Mouse (Mus musculus): ENCODE measurements around the gene Klhdc2.

The Klhdc2 gene

DNA sequence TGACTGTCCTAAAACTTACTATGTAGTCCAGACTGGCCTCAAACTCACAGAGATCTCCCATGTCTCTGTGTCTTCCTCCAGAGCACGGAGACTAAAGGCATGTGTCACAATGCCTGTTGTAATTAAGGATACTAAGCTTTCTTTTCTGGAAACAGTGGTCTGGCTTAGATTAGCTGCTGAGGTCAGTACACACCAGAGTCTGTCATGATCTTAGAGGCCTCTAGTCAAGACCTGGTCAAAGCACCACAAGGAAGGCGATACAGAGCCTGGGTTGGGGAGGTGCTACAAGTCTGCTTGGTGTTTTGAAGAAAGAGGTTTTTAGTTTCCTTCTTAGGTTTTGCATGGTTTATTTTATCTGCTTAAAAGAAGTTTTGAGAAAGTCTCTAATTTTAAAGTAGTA lies 3.9 kb downstream of the Klhdc2 start:
- DNase-seq (ENCODE audit: low spot score in 2 of 2): no peak

DNA sequence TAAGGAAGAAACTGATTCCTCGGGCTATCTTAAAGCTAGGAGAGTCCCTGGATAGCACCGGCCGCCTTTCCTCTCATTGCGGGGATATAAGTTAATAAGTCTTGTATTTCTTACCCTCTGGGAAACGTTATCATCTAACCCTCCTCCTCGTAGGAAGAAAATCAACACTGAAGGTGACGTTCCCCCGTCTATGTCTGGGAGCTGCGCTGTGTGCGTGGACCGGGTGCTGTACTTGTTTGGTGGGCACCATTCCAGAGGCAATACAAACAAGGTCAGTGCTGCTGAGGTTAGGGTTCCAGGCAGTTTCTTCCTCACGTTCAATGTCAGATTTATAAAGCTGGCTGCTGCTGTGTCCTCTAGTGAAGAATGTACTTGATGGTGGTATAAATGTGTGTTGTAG lies 5.7 kb downstream of the Klhdc2 start:
- no peak for DNase-seq (ENCODE audit: low spot score in 2 of 2)

DNA sequence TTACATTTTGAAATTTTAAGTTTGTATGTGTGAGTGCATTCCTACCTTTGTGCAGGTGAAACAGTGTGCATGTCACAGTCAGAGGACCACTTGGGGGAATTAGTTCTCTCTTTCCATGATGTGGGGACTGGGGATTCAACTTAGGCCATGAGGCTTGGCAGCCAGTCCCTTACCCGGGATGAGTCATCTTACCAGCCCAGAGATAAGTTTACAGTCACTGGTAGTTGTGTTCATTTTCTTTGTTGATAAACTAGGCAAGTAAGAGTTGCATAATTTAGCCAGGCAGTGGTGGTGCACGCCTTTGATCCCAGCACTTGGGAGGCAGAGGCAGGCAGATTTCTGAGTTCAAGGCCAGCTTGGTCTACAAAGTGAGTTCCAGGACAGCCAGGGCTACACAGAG lies 7.6 kb downstream of the Klhdc2 start:
- DNase-seq (ENCODE audit: low spot score in 2 of 2): no peak

DNA sequence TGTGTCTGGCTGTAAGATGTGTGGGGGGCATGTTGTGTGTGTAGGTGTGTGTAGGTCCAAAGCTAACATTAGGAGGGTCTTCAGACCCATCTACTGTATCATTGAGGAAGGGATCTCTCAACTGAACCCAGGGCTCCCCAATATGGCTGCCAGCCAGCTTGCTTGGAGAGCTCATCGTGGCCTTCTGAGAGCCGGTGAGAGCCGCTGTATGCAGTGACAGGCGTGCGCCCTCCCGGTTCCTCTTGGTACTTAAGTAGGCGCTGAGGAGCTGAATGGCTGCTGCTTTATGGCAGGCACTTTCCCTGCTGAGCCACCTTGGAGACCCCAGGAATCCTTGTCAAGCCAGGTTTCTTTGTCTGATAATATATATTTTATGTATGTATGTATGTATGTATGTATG lies 9.9 kb downstream of the Klhdc2 start:
- no peak for DNase-seq (ENCODE audit: low spot score in 2 of 2)

DNA sequence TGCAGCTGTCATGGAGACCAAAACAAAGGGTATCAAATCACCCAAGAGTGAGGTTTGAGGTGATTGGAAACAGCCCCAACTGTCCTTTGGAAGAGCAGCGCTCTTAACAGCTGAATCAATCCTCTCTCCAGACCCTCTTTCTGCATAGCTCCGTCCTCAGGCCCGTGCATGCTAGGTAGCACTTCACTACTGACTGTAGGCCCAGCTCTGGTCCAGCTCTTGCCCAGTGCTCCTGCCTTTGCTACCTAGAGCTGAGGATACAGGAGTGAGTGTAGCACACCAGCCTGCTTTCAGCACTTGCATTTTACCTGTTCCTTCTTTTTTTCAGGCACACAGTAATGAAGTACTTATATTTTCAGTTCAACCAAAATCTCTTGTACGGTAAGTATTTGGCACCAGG lies 13.2 kb downstream of the Klhdc2 start:
- DNase-seq (ENCODE audit: low spot score in 2 of 2): no peak

DNA sequence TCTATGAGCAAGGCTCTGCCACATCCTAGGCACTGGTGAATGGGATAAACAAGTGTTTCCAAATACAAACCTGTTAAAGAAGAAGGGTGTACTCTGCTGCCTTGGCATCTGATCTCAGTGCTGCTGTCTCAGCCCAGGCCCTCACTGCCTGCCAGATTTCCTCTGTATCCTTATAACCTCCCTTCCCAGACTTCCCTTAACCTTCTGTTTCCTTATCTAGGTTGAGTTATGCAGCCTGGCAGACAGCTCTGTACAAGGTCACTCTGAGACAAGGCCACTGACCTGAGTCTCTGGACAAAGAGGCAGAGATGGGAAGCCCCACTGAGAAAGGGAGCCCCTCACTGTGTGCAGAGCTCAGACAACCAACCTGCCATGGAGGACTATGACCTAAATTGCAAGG lies 21.9 kb downstream of the Klhdc2 start:
- DNase-seq (ENCODE audit: low spot score in 2 of 2): no peak

DNA sequence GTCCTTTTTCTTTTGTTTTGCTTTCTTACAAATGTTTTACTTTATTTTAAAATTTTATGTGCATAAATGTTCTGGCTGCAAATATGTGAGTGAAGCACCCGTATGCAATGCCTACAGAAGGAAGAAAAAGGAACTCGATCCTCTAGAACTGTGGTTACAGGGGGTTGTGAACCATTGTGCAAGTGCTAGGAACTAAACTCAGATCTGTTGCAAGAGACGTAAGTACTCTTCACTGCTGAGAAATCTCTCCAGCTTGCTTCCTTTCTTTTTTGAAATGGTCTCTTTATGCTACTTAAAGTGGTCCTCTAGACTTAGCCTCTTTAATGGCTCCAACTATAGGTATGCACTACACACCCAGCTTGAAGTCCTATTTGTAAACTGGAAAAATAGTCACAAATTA lies 34.7 kb downstream of the Klhdc2 start:
- DNase-seq (ENCODE audit: low spot score in 2 of 2): no peak

DNA sequence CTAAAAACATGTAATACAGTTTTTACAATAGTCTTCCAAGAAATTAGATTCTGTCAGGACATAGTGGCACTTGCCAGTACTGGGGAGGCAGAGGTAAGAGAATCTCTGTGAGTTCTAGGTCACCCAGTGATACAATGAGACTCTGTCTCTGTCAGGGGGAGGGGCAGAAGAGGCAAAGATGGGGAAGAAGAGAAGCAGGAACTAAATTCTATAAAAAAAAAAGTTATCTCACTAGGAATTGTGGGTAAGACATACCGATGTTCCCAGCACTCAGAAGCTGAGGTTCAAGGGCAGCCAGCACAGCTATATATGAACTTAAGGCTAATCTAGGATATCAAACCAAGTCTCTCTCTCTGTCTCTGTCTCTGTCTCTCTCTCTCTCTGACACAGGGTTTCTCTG lies 35.7 kb downstream of the Klhdc2 start:
- DNase-seq (ENCODE audit: low spot score in 2 of 2): no peak

DNA sequence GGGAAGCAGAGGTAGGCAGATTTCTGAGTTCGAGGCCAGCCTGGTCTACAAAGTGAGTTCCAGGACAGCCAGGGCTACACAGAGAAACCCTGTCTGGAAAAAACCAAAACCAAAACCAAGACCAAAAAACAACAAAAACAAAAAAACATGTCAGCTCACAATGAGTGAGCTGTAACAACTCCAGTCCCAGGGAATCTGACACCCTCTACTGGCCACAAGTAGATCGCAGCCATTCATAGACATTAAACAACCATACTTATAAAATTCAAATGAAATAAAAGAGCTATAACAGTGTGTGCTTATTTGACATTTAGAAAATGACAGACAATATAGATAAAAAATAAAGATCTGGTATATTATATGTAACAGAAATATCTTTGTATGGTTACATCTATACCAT lies 37.1 kb downstream of the Klhdc2 start:
- DNase-seq (ENCODE audit: low spot score in 2 of 2): no peak

DNA sequence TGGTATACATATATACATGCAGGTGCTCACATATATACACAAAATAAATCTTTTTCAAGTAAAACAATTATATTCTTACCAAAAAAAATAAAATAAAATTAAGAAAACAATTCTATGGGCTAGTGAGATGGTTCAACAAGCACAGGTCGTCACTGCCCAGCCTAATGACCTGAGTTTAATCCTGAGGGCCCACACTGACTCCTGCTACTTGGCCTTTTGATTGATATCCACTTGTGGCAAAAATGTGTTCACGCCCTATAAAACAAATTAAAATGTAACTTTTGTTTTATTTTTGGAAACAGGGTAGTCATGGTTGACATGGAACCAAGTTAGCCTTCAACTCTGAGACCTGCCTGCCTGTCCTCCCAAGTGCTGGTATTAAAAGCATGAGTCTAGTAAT lies 53.4 kb downstream of the Klhdc2 start:
- DNase-seq (ENCODE audit: low spot score in 2 of 2): no peak

DNA sequence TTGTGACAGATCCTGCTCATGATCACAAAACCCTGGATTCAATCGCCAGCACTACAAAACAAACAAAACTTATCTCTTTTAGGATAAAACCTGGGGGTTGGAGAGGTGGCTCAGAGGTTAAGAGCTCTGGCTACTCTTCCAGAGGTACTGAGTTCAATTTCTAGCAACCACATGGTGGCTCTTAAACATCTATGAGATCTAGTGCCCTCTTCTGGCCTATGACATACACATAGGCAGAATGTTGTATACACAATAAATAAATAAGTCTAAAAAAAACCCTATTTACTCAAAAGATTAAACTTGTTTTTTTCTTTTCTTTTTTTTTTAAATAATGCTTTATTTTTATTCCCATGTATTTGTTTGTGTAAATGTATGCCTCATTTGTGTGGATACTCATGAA lies 55.2 kb downstream of the Klhdc2 start:
- DNase-seq (ENCODE audit: low spot score in 2 of 2): no peak

DNA sequence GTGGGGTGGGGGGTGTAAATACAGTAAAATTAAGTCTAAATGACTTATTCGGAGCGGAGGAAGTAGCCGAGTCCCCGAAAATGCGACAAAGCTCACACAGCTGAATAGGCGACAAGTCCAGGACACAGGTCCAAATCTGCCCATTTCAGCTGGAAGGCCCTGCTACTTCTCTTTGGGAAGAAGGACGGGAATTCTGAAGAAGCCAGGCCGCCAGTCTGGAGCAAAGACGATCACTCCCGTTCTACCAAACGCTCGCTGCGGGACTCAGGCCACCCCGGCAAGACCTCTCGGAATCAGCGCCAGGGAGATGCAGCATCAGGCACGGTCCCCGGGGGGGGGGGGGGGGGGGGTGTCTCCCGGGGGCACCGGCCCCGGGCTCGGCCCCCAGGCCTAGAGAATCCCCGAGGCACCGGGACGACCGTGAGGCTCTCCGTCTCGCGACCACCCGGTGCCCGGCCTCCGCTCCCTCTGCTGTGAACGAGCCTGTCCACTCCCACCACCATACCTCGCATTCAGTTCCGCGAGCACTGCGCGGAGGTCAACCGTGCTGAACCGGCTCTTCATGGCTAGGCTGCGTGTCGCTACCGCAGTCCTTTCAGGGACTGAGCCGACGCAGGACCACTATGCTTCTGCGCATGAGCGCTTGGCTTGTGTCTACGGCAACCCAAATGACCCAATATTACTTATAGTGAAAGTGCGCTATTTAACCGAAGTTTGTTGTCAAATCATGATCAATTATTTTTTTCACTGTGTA lies 60.2 kb downstream of the Klhdc2 start, which contains the start of gene Nemf:
Gene Nemf, minus strand, starts transcription at position 620 of the 754 bp plus-strand sequence.
- peak; percentile 84 to 90 for DNase-seq (ENCODE audit: low spot score in 2 of 2)

DNA sequence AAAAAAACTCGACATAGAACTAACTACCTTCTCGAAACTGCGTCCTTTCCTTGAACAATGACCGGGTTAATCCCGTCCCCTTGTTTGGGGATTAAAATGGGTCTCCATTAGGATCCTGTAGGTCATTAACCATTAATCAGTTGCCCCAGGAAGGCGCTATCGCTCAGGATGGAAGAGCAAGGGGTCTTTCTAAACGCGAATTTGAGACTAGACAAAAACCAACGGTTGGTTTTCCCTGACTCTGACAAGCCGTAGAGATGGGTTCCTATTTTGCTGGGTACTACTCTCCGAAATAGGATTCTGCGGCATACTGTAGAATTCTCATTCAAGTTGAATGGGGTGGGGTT lies 60.8 kb downstream of the Klhdc2 start:
- DNase-seq (ENCODE audit: low spot score in 2 of 2): no peak

Data from heart, adult 9 months (tissue).